Mouse (Mus musculus): ENCODE results near the gene Olfr434.
"Not testable (repeated sequence)": the region's sequence is repeated elsewhere in the genome, so short reads cannot be mapped to it uniquely, and the experiment has no call there.

The Olfr434 gene

GRCm38 (mm10) chr6:43212873-43213272 is at the start of gene Olfr434:
Gene Olfr434 (plus strand): TSS chr6:43213021.
- not testable (repeated sequence) for DNase-seq (ENCODE audit: low read depth, low spot score)

- no peak for DNase-seq (ENCODE audit: low read depth, low spot score)
These were observed 45.6 kb upstream of the Olfr434 start for GRCm38 (mm10) chr6:43167246-43167645.

GRCm38 (mm10) chr6:43171840-43172239 is 41.0 kb upstream of the Olfr434 start, which contains the start of gene Olfr13:
Gene Olfr13 (plus strand): TSS chr6:43172140.
- no peak for DNase-seq (ENCODE audit: low read depth, low spot score)

- DNase-seq (ENCODE audit: low read depth, low spot score): no peak
These were observed 34.7 kb upstream of the Olfr434 start for GRCm38 (mm10) chr6:43178129-43178528.

GRCm38 (mm10) chr6:43178584-43179501 is 34.0 kb upstream of the Olfr434 start:
- no peak for DNase-seq (ENCODE audit: low read depth, low spot score)

GRCm38 (mm10) chr6:43190986-43191385 is 21.8 kb upstream of the Olfr434 start:
- DNase-seq (ENCODE audit: low read depth, low spot score): no peak

GRCm38 (mm10) chr6:43196781-43197180 is 16.0 kb upstream of the Olfr434 start, which contains the start of gene Olfr435:
Gene Olfr435 (plus strand): TSS chr6:43197146.
- no peak for DNase-seq (ENCODE audit: low read depth, low spot score)

GRCm38 (mm10) chr6:43198094-43198493 is 14.7 kb upstream of the Olfr434 start:
- no peak for DNase-seq (ENCODE audit: low read depth, low spot score)

GRCm38 (mm10) chr6:43202786-43203185 is 10.0 kb upstream of the Olfr434 start:
- no peak for DNase-seq (ENCODE audit: low read depth, low spot score)

- DNase-seq (ENCODE audit: low read depth, low spot score): no peak
These were observed 7.5 kb upstream of the Olfr434 start for GRCm38 (mm10) chr6:43205355-43205754.

- DNase-seq (ENCODE audit: low read depth, low spot score): not testable (repeated sequence)
These were observed 18.4 kb downstream of the Olfr434 start, which contains the start of gene Olfr47 for GRCm38 (mm10) chr6:43231255-43231654. Gene Olfr47 (plus strand): TSS chr6:43231529.

- no peak for DNase-seq (ENCODE audit: low read depth, low spot score)
These were observed 29.2 kb downstream of the Olfr434 start for GRCm38 (mm10) chr6:43242061-43242460.

GRCm38 (mm10) chr6:43247396-43247795 is 34.6 kb downstream of the Olfr434 start:
- no peak for DNase-seq (ENCODE audit: low read depth, low spot score)

- no peak for DNase-seq (ENCODE audit: low read depth, low spot score)
These were observed 40.2 kb downstream of the Olfr434 start for GRCm38 (mm10) chr6:43252994-43253393.

- DNase-seq (ENCODE audit: low read depth, low spot score): no peak
These were observed 41.5 kb downstream of the Olfr434 start for GRCm38 (mm10) chr6:43254193-43254926.

GRCm38 (mm10) chr6:43260756-43261155 is 47.9 kb downstream of the Olfr434 start:
- DNase-seq (ENCODE audit: low read depth, low spot score): no peak

GRCm38 (mm10) chr6:43265363-43266041 is 52.7 kb downstream of the Olfr434 start, which contains the start of gene Arhgef5:
Gene Arhgef5 (plus strand): TSS chr6:43265582.
- no peak for DNase-seq (ENCODE audit: low read depth, low spot score)

GRCm38 (mm10) chr6:43266356-43266755 is 53.5 kb downstream of the Olfr434 start:
- DNase-seq (ENCODE audit: low read depth, low spot score): no peak
